Mouse (Mus musculus) spleen, adult 2 months (tissue): ENCODE measurements around the gene Ppfia1.

ENCODE experiments used
- CTCF ChIP-seq: fragments of 200-500 bp; IDR thresholded peaks from 2 replicates; pipeline ENCODE4 v1.5.1; 2011; ENCODE audit warnings: mild to moderate bottlenecking, inconsistent platforms; ENCODE audit not compliant: insufficient read depth, insufficient read length, insufficient replicate concordance; ENCODE audit errors: extremely low read depth
- POLR2A ChIP-seq: fragments of 200-500 bp; IDR thresholded peaks from 2 replicates; pipeline ENCODE4 v1.6.1; 2011; ENCODE audit warnings: low read depth, low read length, inconsistent platforms

DNA sequence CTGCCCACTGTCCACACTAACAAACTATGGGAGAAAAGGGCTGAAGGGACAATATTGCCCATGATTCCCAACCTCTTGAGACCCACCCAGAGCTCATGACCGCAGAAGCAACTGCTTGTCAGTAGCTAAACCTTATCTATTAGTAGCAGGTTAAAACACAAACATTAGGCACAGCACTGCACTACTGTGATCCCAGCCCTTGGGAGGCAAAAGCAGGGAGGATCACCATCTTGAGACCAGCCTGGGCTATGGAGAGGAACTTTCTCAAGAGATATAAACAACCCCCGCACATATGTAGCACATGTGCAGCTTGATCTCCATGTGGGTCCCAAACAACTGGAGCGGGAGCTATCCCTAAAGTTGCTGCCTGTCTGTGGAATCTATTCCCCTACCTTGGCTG lies 30.1 kb downstream of the Ppfia1 start:
- TF ChIP-seq CTCF: no peak
- no peak for TF ChIP-seq POLR2A
